Mouse (Mus musculus) left cerebral cortex, postnatal 10 days (tissue): ENCODE data around the gene Gm49486. TPM values are rescaled to one million over a fixed set of nuclear protein-coding genes. Genes with fewer than 3 reads are reported as not detected.
"Not testable (repeated sequence)": the region's sequence is repeated elsewhere in the genome, so short reads cannot be mapped to it uniquely, and the experiment has no call there.

Source experiments
- DNase-seq, 2 experiments: peaks; one replicate each; pipeline ENCODE4 v3.0.0; 2021 to 2022; ENCODE audit warnings: low spot score in 2 of 2, mixed read lengths in 1 of 2; ENCODE audit errors: extremely low spot score in 1 of 2
- intact Hi-C: fragments of 180-260 bp; cut with DNase I; formaldehyde crosslinking; loops from one replicate; pipeline ENCODE4 v1.15.1; 2025
- total RNA-seq, 2 experiments: library from RNA; stranded (reverse); gene quantifications; 2 replicates each; pipeline ENCODE4 v1.2.3; 2021

The Gm49486 gene
- total RNA-seq, 2 experiments from 2014 or later = 1.3 to 1.8 TPM

GRCm38 (mm10) chr15:79219572-79219971, 9.6 kb upstream of the Gm49486 start:
- DNase-seq = no peak
- intact Hi-C loops = no loop called here

- DNase-seq = no peak
- intact Hi-C loops = no loop called here
Measured at GRCm38 (mm10) chr15:79223641-79224040, 5.5 kb upstream of the Gm49486 start.

- intact Hi-C loops = no loop called here
- DNase-seq = peak; percentile 79 to 81
Measured at GRCm38 (mm10) chr15:79224685-79225084, 4.5 kb upstream of the Gm49486 start.

- DNase-seq, intact Hi-C loops: not testable (repeated sequence)
Measured at GRCm38 (mm10) chr15:79225780-79226179, 3.4 kb upstream of the Gm49486 start.

GRCm38 (mm10) chr15:79235268-79235667, 6.1 kb downstream of the Gm49486 start:
- peak in 1 of 2 experiments; percentile 33 for DNase-seq
- intact Hi-C loops = loop anchor here (10.0 kb wide), 1 partner anchor 300 kb away; no protein-coding TSS in a partner anchor

GRCm38 (mm10) chr15:79238036-79238435, 8.8 kb downstream of the Gm49486 start:
- intact Hi-C loops = loop anchor here (10.0 kb wide), 1 partner anchor 297 kb away; no protein-coding TSS in a partner anchor
- no peak for DNase-seq

- intact Hi-C loops = loop anchor here (5.0 kb wide), 1 partner anchor 225 kb away; no protein-coding TSS in a partner anchor
- no peak for DNase-seq
Measured at GRCm38 (mm10) chr15:79242574-79243233, 13.5 kb downstream of the Gm49486 start.

GRCm38 (mm10) chr15:79243234-79244042, 14.2 kb downstream of the Gm49486 start:
- intact Hi-C loops = loop anchor here (5.0 kb wide), 1 partner anchor 224 kb away; no protein-coding TSS in a partner anchor
- peak; percentile 95 to 99 for DNase-seq

GRCm38 (mm10) chr15:79244071-79244893, 15.1 kb downstream of the Gm49486 start:
- DNase-seq = no peak
- intact Hi-C loops = loop anchor here (5.0 kb wide), 1 partner anchor 223 kb away; no protein-coding TSS in a partner anchor

- intact Hi-C loops = no loop called here
- no peak for DNase-seq
Measured at GRCm38 (mm10) chr15:79245321-79245720, 16.1 kb downstream of the Gm49486 start.

GRCm38 (mm10) chr15:79250236-79250635, 21.0 kb downstream of the Gm49486 start:
- intact Hi-C loops = no loop called here

GRCm38 (mm10) chr15:79251168-79251567, 22.0 kb downstream of the Gm49486 start:
- intact Hi-C loops = no loop called here
- peak in 1 of 2 experiments; percentile 23 for DNase-seq

More at GRCm38 (mm10) chr15:79250236-79250635, 21.0 kb downstream of the Gm49486 start:
- DNase-seq = no peak

- intact Hi-C loops = no loop called here
- DNase-seq = peak in 1 of 2 experiments; percentile 47
Measured at GRCm38 (mm10) chr15:79251781-79252491, 22.7 kb downstream of the Gm49486 start.

- intact Hi-C loops = no loop called here
Measured at GRCm38 (mm10) chr15:79252580-79252979, 23.4 kb downstream of the Gm49486 start.

GRCm38 (mm10) chr15:79254661-79255060, 25.5 kb downstream of the Gm49486 start, which contains the start of gene Slc16a8:
TSS of gene Slc16a8 (minus strand) at chr15:79254761.
- intact Hi-C loops = no loop called here

More at GRCm38 (mm10) chr15:79252580-79252979, 23.4 kb downstream of the Gm49486 start:
- peak in 1 of 2 experiments; percentile 35 for DNase-seq

GRCm38 (mm10) chr15:79258521-79258920, 29.3 kb downstream of the Gm49486 start:
- intact Hi-C loops = no loop called here
- DNase-seq = peak in 1 of 2 experiments; percentile 46

More at GRCm38 (mm10) chr15:79254661-79255060, 25.5 kb downstream of the Gm49486 start, which contains the start of gene Slc16a8:
- DNase-seq = peak in 1 of 2 experiments; percentile 19

GRCm38 (mm10) chr15:79261095-79261725, 32.0 kb downstream of the Gm49486 start:
- intact Hi-C loops = no loop called here
- peak in 1 of 2 experiments; percentile 60 for DNase-seq
